Mouse (Mus musculus): Measurements from ENCODE around the gene App. TPM values are rescaled to one million over a fixed set of nuclear protein-coding genes. Genes with fewer than 3 reads are reported as not detected.

The App gene
- polyA plus RNA-seq, 1 experiment = 107 TPM

- H3K79me3 ChIP-seq (ENCODE audit: low read depth) = no peaks in the 10 kb centered on the region
- TF ChIP-seq FOSL1 (IDR thresholded peaks at IDR 0.05; ENCODE audit: insufficient read depth, low read length, poor library complexity, severe bottlenecking) = no peak
- no peak for TF ChIP-seq MYOG (IDR thresholded peaks at IDR 0.05; ENCODE audit: control insufficient read depth, extremely low read depth, insufficient read length)
- no peak for TF ChIP-seq USF1 (IDR thresholded peaks at IDR 0.05; ENCODE audit: low read depth)
- TF ChIP-seq CEBPB (IDR thresholded peaks at IDR 0.05; ENCODE audit: low read depth) = no peak
- no peak for TF ChIP-seq MYOD1 (IDR thresholded peaks at IDR 0.05; ENCODE audit: control insufficient read depth, insufficient read length, low read depth)
- TF ChIP-seq CTCF (IDR thresholded peaks at IDR 0.05; ENCODE audit: control insufficient read depth, insufficient read depth, insufficient read length) = no peak
- no peak for TF ChIP-seq MAX (IDR thresholded peaks at IDR 0.05)
Measured at GRCm38 (mm10) chr16:84916772-84917171, 256.8 kb downstream of the App start.

DNA sequence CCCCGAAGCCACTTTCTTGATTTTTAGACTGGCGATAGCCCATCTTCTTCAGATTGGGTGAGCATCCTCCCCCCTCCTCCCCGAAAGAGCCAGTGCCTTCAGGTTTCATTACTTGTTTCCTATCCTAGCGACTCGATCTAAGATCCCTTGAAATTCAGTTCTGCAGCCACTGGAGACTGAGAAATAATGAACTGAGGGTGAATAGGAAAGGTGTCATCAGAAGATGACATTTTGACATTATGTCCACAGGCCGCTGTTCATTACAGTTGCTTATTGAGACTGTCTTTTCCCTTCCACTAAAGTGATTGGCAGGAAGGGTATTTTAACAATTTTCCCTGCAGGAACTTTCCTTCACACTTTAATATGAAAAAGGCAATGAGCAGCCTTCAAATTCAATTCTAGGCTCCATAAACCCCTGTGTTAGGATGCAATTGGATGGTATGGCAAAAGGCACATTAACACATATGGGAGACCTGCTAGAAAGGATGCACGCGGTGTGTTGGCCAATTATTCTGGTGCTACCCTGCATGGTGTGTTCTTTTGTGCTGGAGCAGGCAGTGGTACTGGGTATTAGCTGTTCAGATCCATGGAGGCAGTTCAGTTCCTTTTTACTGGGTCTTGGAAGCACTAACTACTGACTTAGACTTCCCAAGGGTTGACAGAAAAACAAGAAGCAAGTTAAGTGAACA lies 261.9 kb downstream of the App start:
- Histone ChIP-seq H3K4me3 (ENCODE audit: insufficient read depth, poor library complexity, severe bottlenecking) (no peak overlapping the region), H3K27me3 (ENCODE audit: control insufficient read depth, insufficient read depth, insufficient read length) (no peaks in the 10 kb centered on the region), H3K79me3 (ENCODE audit: low read depth) (no peaks in the 10 kb centered on the region), H3K79me2 (ENCODE audit: control insufficient read depth, insufficient read depth) (no peaks in the 10 kb centered on the region), H3ac (ENCODE audit: control insufficient read depth, insufficient read length, low read depth) (no peak overlapping the region), H3K36me3 (ENCODE audit: control insufficient read depth, insufficient read depth) (no peaks in the 10 kb centered on the region)
- TF ChIP-seq MYOG (IDR thresholded peaks at IDR 0.05; ENCODE audit: control insufficient read depth, extremely low read depth, insufficient read length) (no peak), MYOD1 (IDR thresholded peaks at IDR 0.05; ENCODE audit: control insufficient read depth, insufficient read length, low read depth) (no peak), USF1 (IDR thresholded peaks at IDR 0.05; ENCODE audit: low read depth) (no peak), FOSL1 (IDR thresholded peaks at IDR 0.05; ENCODE audit: insufficient read depth, low read length, poor library complexity, severe bottlenecking) (no peak), MAX (IDR thresholded peaks at IDR 0.05) (no peak), CEBPB (IDR thresholded peaks at IDR 0.05; ENCODE audit: low read depth) (no peak), CTCF (IDR thresholded peaks at IDR 0.05; ENCODE audit: control insufficient read depth, insufficient read depth, insufficient read length) (no peak)

More at GRCm38 (mm10) chr16:84916772-84917171, 256.8 kb downstream of the App start:
- Histone ChIP-seq H3K36me3 (ENCODE audit: control insufficient read depth, insufficient read depth) (no peaks in the 10 kb centered on the region), H3ac (ENCODE audit: control insufficient read depth, insufficient read length, low read depth) (no peak overlapping the region), H3K27me3 (ENCODE audit: control insufficient read depth, insufficient read depth, insufficient read length) (no peaks in the 10 kb centered on the region), H3K4me3 (ENCODE audit: insufficient read depth, poor library complexity, severe bottlenecking) (no peak overlapping the region), H3K79me2 (ENCODE audit: control insufficient read depth, insufficient read depth) (no peaks in the 10 kb centered on the region)

GRCm38 (mm10) chr16:84902995-84903394 lies 270.6 kb downstream of the App start:
- no peak overlapping the region for H3K4me3 ChIP-seq (ENCODE audit: insufficient read depth, poor library complexity, severe bottlenecking)
- no peaks in the 10 kb centered on the region for H3K36me3 ChIP-seq (ENCODE audit: control insufficient read depth, insufficient read depth)
- H3K79me3 ChIP-seq (ENCODE audit: low read depth) = no peaks in the 10 kb centered on the region
- TF ChIP-seq MAX (IDR thresholded peaks at IDR 0.05) (no peak), USF1 (IDR thresholded peaks at IDR 0.05; ENCODE audit: low read depth) (no peak), CTCF (IDR thresholded peaks at IDR 0.05; ENCODE audit: control insufficient read depth, insufficient read depth, insufficient read length) (no peak), FOSL1 (IDR thresholded peaks at IDR 0.05; ENCODE audit: insufficient read depth, low read length, poor library complexity, severe bottlenecking) (no peak), CEBPB (IDR thresholded peaks at IDR 0.05; ENCODE audit: low read depth) (no peak), MYOG (IDR thresholded peaks at IDR 0.05; ENCODE audit: control insufficient read depth, extremely low read depth, insufficient read length) (no peak), MYOD1 (IDR thresholded peaks at IDR 0.05; ENCODE audit: control insufficient read depth, insufficient read length, low read depth) (no peak)
- no peaks in the 10 kb centered on the region for H3K27me3 ChIP-seq (ENCODE audit: control insufficient read depth, insufficient read depth, insufficient read length)
- H3ac ChIP-seq (ENCODE audit: control insufficient read depth, insufficient read length, low read depth) = no peak overlapping the region
- H3K79me2 ChIP-seq (ENCODE audit: control insufficient read depth, insufficient read depth) = no peaks in the 10 kb centered on the region

All from C2C12 (cell line).